Mouse (Mus musculus) cerebellum, postnatal 25 days (tissue): Measurements from ENCODE around the gene Nfx1.

Experiments
- DNase-seq, 2 experiments: peaks; one replicate each; pipeline ENCODE4 v3.0.0; 2021; ENCODE audit warnings: mixed read lengths in 2 of 2

Nfx1 gene

GRCm38 (mm10) chr4:40976651-40977050 lies 5.9 kb downstream of the Nfx1 start:
- DNase-seq = no peak

GRCm38 (mm10) chr4:40979430-40979829 lies 8.7 kb downstream of the Nfx1 start:
- no peak for DNase-seq

GRCm38 (mm10) chr4:40982486-40982885 lies 11.8 kb downstream of the Nfx1 start:
- DNase-seq = no peak

- DNase-seq = no peak
Measured at GRCm38 (mm10) chr4:40983686-40984085, 13.0 kb downstream of the Nfx1 start.

- no peak for DNase-seq
Measured at GRCm38 (mm10) chr4:40989633-40990032, 18.9 kb downstream of the Nfx1 start.

GRCm38 (mm10) chr4:40996302-40996701 lies 25.6 kb downstream of the Nfx1 start:
- DNase-seq = no peak

- DNase-seq = no peak
Measured at GRCm38 (mm10) chr4:40997916-40998315, 27.2 kb downstream of the Nfx1 start.

- no peak for DNase-seq
Measured at GRCm38 (mm10) chr4:41000271-41000670, 29.6 kb downstream of the Nfx1 start.

- no peak for DNase-seq
Measured at GRCm38 (mm10) chr4:41000842-41001639, 30.3 kb downstream of the Nfx1 start.

GRCm38 (mm10) chr4:41013351-41013750 lies 42.6 kb downstream of the Nfx1 start:
- no peak for DNase-seq

GRCm38 (mm10) chr4:41015798-41016197 lies 45.1 kb downstream of the Nfx1 start:
- DNase-seq = no peak

- DNase-seq = no peak
Measured at GRCm38 (mm10) chr4:41021094-41021493, 50.4 kb downstream of the Nfx1 start.

- DNase-seq = no peak
Measured at GRCm38 (mm10) chr4:41026086-41026787, 55.5 kb downstream of the Nfx1 start.

- no peak for DNase-seq
Measured at GRCm38 (mm10) chr4:41027872-41028271, 57.2 kb downstream of the Nfx1 start.

GRCm38 (mm10) chr4:41028272-41028671 lies 57.6 kb downstream of the Nfx1 start:
- no peak for DNase-seq

- DNase-seq = no peak
Measured at GRCm38 (mm10) chr4:41029372-41029771, 58.7 kb downstream of the Nfx1 start.

- no peak for DNase-seq
Measured at GRCm38 (mm10) chr4:41031242-41031641, 60.5 kb downstream of the Nfx1 start.

GRCm38 (mm10) chr4:41037942-41038341 lies 67.2 kb downstream of the Nfx1 start:
- DNase-seq = no peak

- DNase-seq = no peak
Measured at GRCm38 (mm10) chr4:41040983-41041382, 70.3 kb downstream of the Nfx1 start.

GRCm38 (mm10) chr4:41042880-41043279 lies 72.2 kb downstream of the Nfx1 start:
- DNase-seq = no peak

GRCm38 (mm10) chr4:41043961-41044360 lies 73.3 kb downstream of the Nfx1 start:
- DNase-seq = no peak

- DNase-seq = no peak
Measured at GRCm38 (mm10) chr4:41045288-41045687, 74.6 kb downstream of the Nfx1 start.

- no peak for DNase-seq
Measured at GRCm38 (mm10) chr4:41046254-41046795, 75.6 kb downstream of the Nfx1 start.
